Mouse (Mus musculus) lung, postnatal 36 days (tissue): ENCODE results near the gene Arl6.

Experiments used
- DNase-seq: peaks from one replicate; pipeline ENCODE4 v3.0.0; 2022; ENCODE audit warnings: mixed read lengths

Gene Arl6

GRCm38 (mm10) chr16:59639102-59639691 lies at the start of gene Arl6:
TSS of gene Arl6 (minus strand) at chr16:59639391.
- peak; percentile 94 for DNase-seq

GRCm38 (mm10) chr16:59685135-59685534 lies 45.9 kb upstream of the Arl6 start:
- no peak for DNase-seq

DNA sequence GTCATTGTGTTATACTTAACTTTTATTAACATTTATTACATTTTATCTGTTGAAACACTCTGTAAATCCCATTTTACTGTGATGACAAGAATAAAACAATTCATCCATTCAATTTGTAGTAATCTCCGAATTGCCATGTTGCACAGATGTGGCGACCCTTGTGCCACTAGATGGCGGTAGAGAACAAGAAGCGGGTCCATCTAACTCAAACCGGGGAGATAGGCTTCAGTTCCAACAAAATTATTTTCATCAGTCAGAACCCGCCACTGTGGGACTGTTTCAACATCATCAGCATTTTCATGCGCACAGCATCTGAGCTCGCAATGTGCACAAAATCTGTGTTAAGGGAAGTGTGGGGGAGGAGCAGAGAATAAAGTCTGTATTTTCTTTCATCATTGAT lies 44.2 kb upstream of the Arl6 start:
- peak; percentile 65 for DNase-seq

DNA sequence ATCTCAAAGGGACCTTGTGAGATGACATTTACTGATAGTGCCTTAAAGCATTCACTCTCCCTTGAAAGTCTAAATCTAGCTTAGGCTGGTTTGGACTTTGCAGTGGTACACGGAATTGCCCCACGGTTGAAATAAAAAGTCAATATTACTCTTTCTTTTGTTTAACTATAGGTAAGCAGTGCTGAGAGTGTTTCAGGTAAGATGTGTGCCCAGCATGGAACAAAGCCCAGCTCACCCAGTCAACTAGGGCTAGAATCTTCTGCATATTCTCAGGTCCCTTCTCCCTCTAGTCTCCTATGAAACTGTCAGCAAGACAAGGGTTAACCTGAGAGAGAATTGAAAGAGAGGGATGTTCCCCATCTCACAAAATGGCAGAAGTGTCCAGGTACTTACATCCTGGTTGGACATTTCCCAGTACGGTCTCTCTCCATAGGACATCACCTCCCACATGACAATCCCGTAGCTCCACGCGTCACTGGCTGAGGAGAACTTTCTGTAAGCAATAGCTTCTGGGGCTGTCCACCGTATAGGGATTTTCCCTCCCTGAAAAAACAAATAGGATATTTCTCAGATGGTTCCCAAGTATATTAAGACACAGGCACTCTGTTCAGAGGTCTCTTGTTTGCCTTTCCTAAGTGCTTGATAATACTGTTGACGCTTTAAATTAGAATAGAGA lies 43.2 kb upstream of the Arl6 start:
- DNase-seq = no peak

- no peak for DNase-seq
These were observed 27.7 kb upstream of the Arl6 start for GRCm38 (mm10) chr16:59666938-59667337.

- DNase-seq = no peak
These were observed 4.6 kb upstream of the Arl6 start for GRCm38 (mm10) chr16:59643766-59644165.

GRCm38 (mm10) chr16:59639985-59640384 lies 794 bp upstream of the Arl6 start:
- DNase-seq = no peak

- no peak for DNase-seq
These were observed 4.6 kb downstream of the Arl6 start for GRCm38 (mm10) chr16:59634598-59634997.

DNA sequence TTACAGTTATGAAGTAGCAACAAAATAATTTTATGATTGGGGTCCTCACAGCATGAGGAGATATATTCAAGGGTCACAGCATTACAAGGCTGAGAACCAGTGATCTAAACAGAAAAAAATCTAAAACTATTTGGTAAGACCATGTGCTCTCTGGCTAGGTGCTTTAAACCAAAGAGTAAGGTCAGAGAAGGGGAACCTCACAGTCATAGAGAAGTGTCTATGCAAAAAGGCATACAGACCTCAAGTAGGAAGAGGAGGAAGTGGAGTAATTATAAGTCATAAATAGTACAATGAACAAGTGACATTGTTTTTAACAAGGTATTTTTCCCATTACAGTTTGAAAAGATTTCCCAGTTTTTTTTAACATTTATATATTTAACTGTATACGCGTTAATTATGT lies 17.6 kb downstream of the Arl6 start:
- DNase-seq = no peak

- DNase-seq = peak; percentile 78
These were observed 22.0 kb downstream of the Arl6 start for GRCm38 (mm10) chr16:59617167-59617566.

GRCm38 (mm10) chr16:59615675-59616074 lies 23.5 kb downstream of the Arl6 start:
- no peak for DNase-seq

DNA sequence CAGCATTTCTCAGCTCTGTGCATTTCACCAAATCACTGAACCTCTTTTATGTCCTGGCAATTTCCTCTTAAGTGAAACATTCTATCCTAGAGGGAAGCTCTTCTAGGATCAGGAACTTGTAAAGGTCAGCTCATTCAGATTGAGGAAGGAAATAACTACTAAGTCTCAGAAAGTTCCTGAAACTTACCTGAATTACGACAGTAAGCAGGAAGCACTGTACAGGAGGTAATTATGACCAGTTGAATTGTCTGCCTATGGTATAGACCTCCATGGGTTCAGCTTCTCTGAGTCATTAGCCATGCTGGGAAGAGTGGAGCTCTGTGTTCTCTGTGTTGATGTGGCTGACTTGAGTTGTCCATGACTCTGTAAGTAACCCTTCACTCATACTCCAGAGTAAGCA lies 28.4 kb downstream of the Arl6 start:
- DNase-seq = no peak

- DNase-seq = peak; percentile 32
These were observed 35.0 kb downstream of the Arl6 start for GRCm38 (mm10) chr16:59604078-59604781.

DNA sequence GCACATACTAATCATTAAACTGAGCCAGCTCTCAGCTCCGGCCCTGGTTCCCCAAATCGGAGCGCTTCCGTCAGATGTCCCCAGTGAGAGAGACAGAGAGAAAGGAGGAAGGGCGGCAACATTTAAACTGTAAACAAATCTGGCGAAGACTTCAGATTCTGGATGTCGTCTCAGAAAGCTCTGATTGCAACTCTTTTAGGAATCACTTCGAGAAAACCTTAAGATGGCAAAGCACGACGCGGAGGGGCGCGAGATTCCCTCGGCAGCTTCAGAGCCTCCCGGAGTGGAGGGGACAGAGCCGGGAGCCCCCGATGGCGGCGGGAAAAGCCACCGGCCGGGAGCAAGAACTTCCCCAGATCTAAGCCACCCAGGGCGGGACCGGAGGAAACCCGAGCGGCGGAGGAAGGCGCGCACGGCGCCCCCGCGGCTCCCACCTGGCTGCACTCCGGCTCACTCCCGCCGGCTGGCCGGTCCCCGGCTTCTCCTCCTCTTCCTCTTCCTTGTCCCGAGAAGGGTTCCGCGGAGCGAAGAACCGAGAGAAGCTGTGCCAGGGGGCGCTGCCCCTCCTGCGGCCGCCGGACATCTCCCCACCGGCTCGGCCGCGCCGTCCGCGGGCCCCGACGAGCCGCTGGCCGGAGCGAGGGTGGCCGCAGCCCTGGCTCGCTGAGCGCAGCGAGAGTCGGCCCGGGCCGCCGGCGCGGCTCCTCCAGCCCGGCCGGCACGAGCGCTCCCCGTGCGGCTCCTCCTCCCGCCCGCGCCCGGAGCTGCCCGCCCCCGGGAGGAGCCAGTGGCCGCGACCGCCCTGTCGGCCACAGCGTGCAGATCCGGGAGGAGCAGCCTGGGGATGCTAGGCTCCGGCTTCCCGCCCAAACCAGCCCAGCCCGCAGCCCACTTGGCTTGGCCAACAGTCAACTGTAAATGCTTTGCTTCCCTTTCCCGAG lies 38.6 kb downstream of the Arl6 start, which contains the start of gene Crybg3:
TSS of gene Crybg3 (minus strand) at position 669 of the 941 bp plus-strand sequence.
- DNase-seq = peak; percentile 83

- DNase-seq = peak; percentile 40
These were observed 39.6 kb downstream of the Arl6 start for GRCm38 (mm10) chr16:59599411-59600265.

DNA sequence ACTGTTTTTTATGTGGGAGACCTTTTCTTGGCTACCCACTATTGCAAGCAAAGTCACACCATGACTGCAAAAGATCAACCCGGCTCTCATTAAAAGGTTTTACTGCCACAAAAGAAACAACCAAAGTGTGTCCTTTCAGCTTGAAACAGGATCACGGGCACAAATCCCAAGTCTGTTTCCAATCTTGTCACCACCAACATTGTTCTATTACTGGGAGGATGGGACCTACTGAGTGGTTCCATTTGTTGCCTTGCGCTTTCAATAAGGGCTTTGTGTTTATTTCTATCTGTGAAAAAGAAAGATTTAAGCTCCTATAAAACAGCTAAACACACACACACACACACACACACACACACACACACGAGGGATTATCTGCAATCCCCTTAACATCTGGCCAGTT lies 40.2 kb downstream of the Arl6 start:
- DNase-seq = no peak

DNA sequence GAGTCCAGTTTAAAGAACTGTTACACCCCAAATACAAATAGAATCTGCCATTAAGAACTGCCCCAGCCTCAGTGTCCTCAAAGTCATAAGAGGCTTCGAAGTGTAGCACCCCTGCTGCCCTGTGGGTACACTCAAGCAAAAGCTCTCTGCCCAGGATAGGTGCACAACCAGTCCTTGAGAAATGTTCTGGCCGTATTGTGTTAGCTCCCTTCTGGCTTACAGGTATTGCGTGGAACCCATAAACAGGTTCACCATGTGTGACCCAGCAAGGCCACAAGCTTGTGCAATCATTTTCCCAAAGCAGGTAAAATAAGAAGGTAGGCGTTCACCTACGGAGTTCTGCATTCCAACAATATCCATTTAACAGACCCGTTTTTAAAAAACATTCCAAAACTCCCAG lies 41.9 kb downstream of the Arl6 start:
- no peak for DNase-seq

GRCm38 (mm10) chr16:59594714-59595113 lies 44.5 kb downstream of the Arl6 start:
- no peak for DNase-seq

GRCm38 (mm10) chr16:59590790-59591189 lies 48.4 kb downstream of the Arl6 start:
- DNase-seq = no peak

DNA sequence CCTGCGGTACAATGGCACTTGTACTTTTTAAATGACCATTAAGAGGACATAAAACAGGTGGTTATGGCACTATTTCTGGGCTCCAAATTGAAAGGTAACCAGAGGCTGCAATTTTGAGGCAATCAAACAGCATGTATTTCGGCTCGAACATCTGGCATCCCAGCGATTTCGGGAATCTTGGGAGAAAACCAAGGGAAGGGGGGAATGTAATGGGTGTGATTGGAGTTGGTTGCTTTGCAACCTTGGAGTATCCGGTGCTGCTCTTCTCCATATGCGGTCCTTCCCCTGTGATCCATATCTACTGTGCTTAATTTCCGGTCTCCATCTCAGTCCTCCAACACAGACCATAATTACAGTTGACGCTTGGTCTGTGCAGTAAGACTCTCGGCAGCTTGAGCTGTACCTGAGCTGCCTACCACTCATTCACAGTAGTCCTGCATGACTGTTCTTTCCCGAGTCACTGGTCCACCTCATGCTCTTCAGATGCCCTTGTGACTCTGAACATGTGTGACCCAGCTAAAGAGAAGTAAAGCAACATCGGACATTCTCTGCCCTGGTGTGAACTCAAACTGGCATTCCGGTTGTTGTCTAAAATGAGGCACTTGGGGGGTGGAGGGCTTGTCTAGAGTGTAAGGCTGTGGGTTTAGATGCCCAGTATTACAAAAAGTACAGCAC lies 50.7 kb downstream of the Arl6 start:
- no peak for DNase-seq

DNA sequence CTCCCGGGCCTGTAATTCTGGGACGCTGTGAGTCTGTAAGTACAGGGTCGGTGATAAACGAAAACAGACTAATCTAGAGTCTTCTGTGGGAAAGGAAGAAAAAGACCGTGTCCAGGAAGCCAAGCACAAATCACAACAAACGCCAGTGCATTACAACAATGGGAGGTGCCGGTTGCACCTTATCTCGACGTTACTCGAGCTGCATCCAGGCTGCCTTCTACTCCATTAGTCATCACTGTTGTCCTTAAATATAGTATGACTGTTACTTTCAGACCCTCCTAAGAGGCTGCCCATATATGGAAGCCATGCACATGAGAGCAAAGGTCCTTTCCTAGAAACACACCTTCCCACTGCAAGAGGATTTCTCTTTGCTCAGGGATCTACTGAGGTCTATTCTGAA lies 51.4 kb downstream of the Arl6 start:
- no peak for DNase-seq
